In genomic region chr7:83382803-83383363, GRCm38 (mm10) we compare ENCODE assay signal across 9 mouse cellular contexts.
A peak's percentile ranks its signal among the peaks of the same experiment; 100 is the strongest.
DNase-seq lines count a peak whose midpoint lies in the region; ATAC-seq and TF ChIP-seq lines count a peak whose summit lies in the region.
"Had no signal": no experiment of that assay in that cellular context is flagged by ENCODE, and none has a peak within 500 bp of the region (broad histone marks: within the 10 kb centered on the region; RNA-seq: fewer than 3 reads in every experiment).

No protein-coding gene starts in this region.

- no peaks in the 10 kb centered on the region for H3K9me3 ChIP-seq in heart, postnatal 0 days (replicated peaks; ENCODE audit: control insufficient read depth, low read length)
- no peaks in the 10 kb centered on the region for H3K9me3 ChIP-seq in neural tube, embryonic 13.5 days
- H3K9me3 ChIP-seq: megakaryocyte, embryonic 14.5 days had no signal

- H3K4me2 ChIP-seq in heart, postnatal 0 days (ENCODE audit: low read depth, low read length) = no peak overlapping the region
- H3K4me2 ChIP-seq in neural tube, embryonic 13.5 days = peak overlapping the region; percentile 39

- no peak for TF ChIP-seq EP300 in heart, postnatal 0 days (IDR thresholded peaks at IDR 0.05; ENCODE audit: low read depth)

- no peaks in the 10 kb centered on the region for H3K27me3 ChIP-seq in heart, postnatal 0 days (ENCODE audit: control insufficient read depth, insufficient read depth, low read length)
- no peaks in the 10 kb centered on the region for H3K27me3 ChIP-seq in neural tube, embryonic 13.5 days
- H3K27me3 ChIP-seq: megakaryocyte, embryonic 14.5 days had no signal

- peak; percentile 75 for ATAC-seq in heart, postnatal 0 days (ENCODE audit: insufficient read depth, low read depth)
- ATAC-seq in neural tube, embryonic 13.5 days (ENCODE audit: low read depth) = peak; percentile 98
- ATAC-seq in megakaryocyte-erythroid progenitor cell, adult 5-6 weeks (replicated peaks; ENCODE audit: low FRiP score, low TSS enrichment, poor library complexity, severe bottlenecking) = no peak

- TF ChIP-seq CTCF in heart, postnatal 0 days (IDR thresholded peaks at IDR 0.05; ENCODE audit: low read depth) = no peak

- no peak overlapping the region for H3K27ac ChIP-seq in heart, postnatal 0 days (ENCODE audit: low read depth)
- H3K27ac ChIP-seq in neural tube, embryonic 13.5 days (replicated peaks) = peak overlapping the region; percentile 78

- H3K4me1 ChIP-seq in heart, postnatal 0 days (ENCODE audit: control insufficient read depth, insufficient read depth) = peaks cover 7% of the 10 kb centered on the region; the same call in 1 of the 2 replicates
- peaks cover 16% of the 10 kb centered on the region for H3K4me1 ChIP-seq in neural tube, embryonic 13.5 days (replicated peaks)
- H3K4me1 ChIP-seq: megakaryocyte, embryonic 14.5 days had no signal

- H3K9ac ChIP-seq in heart, postnatal 0 days (replicated peaks; ENCODE audit: low read depth, low read length) = no peak overlapping the region
- no peak overlapping the region for H3K9ac ChIP-seq in neural tube, embryonic 13.5 days

- WGBS in heart, postnatal 0 days = 18% methylated on average over 8 of the region's 8 CpGs
- WGBS in neural tube, embryonic 13.5 days = 18% methylated on average over 8 of the region's 8 CpGs

- no peak overlapping the region for H3K4me3 ChIP-seq in heart, postnatal 0 days (ENCODE audit: low read depth, low read length)
- H3K4me3 ChIP-seq in neural tube, embryonic 13.5 days = no peak overlapping the region
- H3K4me3 ChIP-seq: megakaryocyte, embryonic 14.5 days had no signal

- no peaks in the 10 kb centered on the region for H3K36me3 ChIP-seq in heart, postnatal 0 days (replicated peaks; ENCODE audit: control insufficient read depth, insufficient read depth, low read length)
- no peaks in the 10 kb centered on the region for H3K36me3 ChIP-seq in neural tube, embryonic 13.5 days

- DNase-seq in cerebellum, postnatal 14 days = peak; percentile 66 to 71
- no peak for DNase-seq in cerebellum, postnatal 36 days
- peak; percentile 65 for DNase-seq in embryo, embryonic 10.5 days (ENCODE audit: low spot score)
- DNase-seq in heart, postnatal 0 days (ENCODE audit: low spot score) = peak; percentile 52
- peak; percentile 8 for DNase-seq in left cerebral cortex, adult 11 months (ENCODE audit: low spot score)
- DNase-seq in spleen, postnatal 36 days (ENCODE audit: low spot score in 2 of 2) = no peak

Comparison
In these comparisons a context has a peak if more than half of its experiments do, and no peak if none do; other contexts are left out.
1. DNase-seq: peak in cerebellum, postnatal 14 days (2 of 2), embryo, embryonic 10.5 days (single experiment), heart, postnatal 0 days (single experiment) and left cerebral cortex, adult 11 months (single experiment); none in cerebellum, postnatal 36 days (0 of 2) and spleen, postnatal 36 days (0 of 2).